Mouse (Mus musculus) hindbrain, postnatal 0 days (tissue): ENCODE data around the gene Fbxo47. TPM values are rescaled to one million over a fixed set of nuclear protein-coding genes. Genes with fewer than 3 reads are reported as not detected.

Experiments used
- ATAC-seq: fragments of 200-750 bp; cut with Nextera tagmentation; 2 replicates; pipeline ENCODE4 v1.8.0; 2017; ENCODE audit warnings: mild to moderate bottlenecking, moderate TSS enrichment, moderate library complexity
- DNase-seq: peaks from one replicate; pipeline ENCODE4 v3.0.0-alpha.2; 2015; ENCODE audit warnings: low spot score
- H3K27ac ChIP-seq: fragments of 300-500 bp; sonication (generic); 2 replicates; pipeline ENCODE4 v1.5.1; 2014; ENCODE audit warnings: mild to moderate bottlenecking
- H3K27me3 ChIP-seq: fragments of 300-500 bp; sonication (generic); 2 replicates; pipeline ENCODE4 v1.6.1; 2014; ENCODE audit warnings: low read length, mixed read lengths; ENCODE audit not compliant: insufficient read depth
- H3K36me3 ChIP-seq: fragments of 300-500 bp; sonication (generic); 2 replicates; pipeline ENCODE4 v1.6.1; 2014; ENCODE audit warnings: low read length, mixed read lengths; ENCODE audit not compliant: insufficient read depth
- H3K4me1 ChIP-seq: fragments of 300-500 bp; sonication (generic); 2 replicates; pipeline ENCODE4 v1.6.1; 2014; ENCODE audit warnings: antibody characterized with exemption, low read length, mixed read lengths; ENCODE audit not compliant: insufficient read depth
- H3K4me2 ChIP-seq: fragments of 300-500 bp; sonication (generic); 2 replicates; pipeline ENCODE4 v1.6.1; 2014; ENCODE audit warnings: low read depth, mild to moderate bottlenecking, low read length, moderate library complexity, mixed read lengths
- H3K4me3 ChIP-seq: fragments of 300-500 bp; sonication (generic); 2 replicates; pipeline ENCODE4 v1.5.1; 2014; ENCODE audit warnings: low read length
- H3K9ac ChIP-seq: fragments of 300-500 bp; sonication (generic); replicated peaks from 2 replicates; pipeline ENCODE4 v1.6.1; 2014; ENCODE audit warnings: mild to moderate bottlenecking, low read length, moderate library complexity, mixed read lengths
- H3K9me3 ChIP-seq: fragments of 300-500 bp; sonication (generic); 2 replicates; pipeline ENCODE4 v1.6.1; 2016; ENCODE audit warnings: low read length, mixed read lengths
- CTCF ChIP-seq: IDR thresholded peaks from 2 replicates; pipeline ENCODE4 v1.5.1; 2016; ENCODE audit warnings: antibody characterized with exemption, control low read depth, low read depth
- WGBS: fragments of 180-500 bp; shearing (Covaris S2); extraction: QIAGEN DNeasy Blood & Tissue Kit; methylation state at CpG from one replicate; pipeline ENCODE4 v1.1.7; 2014; 5-methylcytosine and 5-hydroxymethylcytosine counted together
- polyA plus RNA-seq: library from polyadenylated mRNA; unstranded; fragments of >200 nt; fragmentation: Nextera tagmentation; extraction: Ambion mirVana; gene quantifications from 2 replicates; pipeline ENCODE4 v1.2.1, GENCODE M21; 2015
- total RNA-seq: library from RNA; depleted of rRNA; stranded (reverse); fragments of >200 nt; gene quantifications from 2 replicates; pipeline ENCODE4 v1.2.3, GENCODE M21; 2014

The Fbxo47 gene
- total and polyA plus RNA-seq, 2 experiments from 2014 or later: 0.36 to 0.47 TPM

DNA sequence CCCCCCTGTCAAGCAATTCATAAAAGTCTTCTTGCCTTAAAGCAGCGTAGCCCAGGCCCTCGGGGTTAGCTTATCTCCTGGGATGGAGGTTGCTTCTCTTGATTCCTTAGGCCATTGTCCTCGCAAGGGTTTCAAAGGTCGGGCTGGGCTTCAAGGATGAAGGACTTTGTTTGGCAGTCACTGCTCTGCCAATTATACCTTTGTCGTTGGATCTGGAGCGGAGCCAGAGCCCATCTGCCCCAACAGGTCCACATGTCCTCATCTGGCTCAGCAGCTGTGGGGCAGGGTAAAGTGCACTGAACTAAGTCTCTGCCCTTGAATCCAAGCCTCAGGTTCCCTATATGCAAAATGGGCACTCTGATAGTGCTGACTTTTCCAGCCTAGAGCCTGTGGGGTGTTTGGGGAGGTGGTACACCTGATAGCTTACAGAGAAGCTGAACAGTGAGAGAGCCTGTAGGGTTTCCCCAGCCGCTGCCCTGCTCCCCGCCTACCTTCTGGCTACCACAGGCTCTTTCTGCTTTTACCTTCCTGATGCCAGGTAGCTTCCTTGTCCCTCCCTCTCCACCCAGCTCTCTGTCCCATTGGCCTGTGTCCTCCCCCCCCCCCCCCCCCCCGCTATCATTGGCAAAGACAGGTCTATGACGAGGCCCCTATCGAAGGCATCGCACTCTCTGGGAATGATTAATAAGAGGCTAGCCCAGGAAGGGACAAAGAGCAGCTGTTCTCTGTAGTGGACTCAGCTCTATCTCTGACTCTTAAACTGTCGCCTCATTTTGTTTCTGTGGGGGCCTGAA lies 72.2 kb downstream of the Fbxo47 start:
- WGBS: 27% methylated on average over 12 of the region's 13 CpGs
- no peak overlapping the region for H3K4me3 ChIP-seq
- no peaks in the 10 kb centered on the region for H3K27me3 ChIP-seq
- DNase-seq (peak; percentile 32), ATAC-seq (peak; percentile 30; the same call in 1 of the 2 replicates)
- TF ChIP-seq CTCF: no peak
- H3K27ac ChIP-seq: peak overlapping the region; percentile 86
- 0 out of 2 replicates have a peak overlapping the region, but pooled peaks have one; percentile 34 for H3K9ac ChIP-seq
- no peaks in the 10 kb centered on the region for H3K9me3 ChIP-seq
- H3K36me3 ChIP-seq: peaks cover 20% of the 10 kb centered on the region; the same call in 1 of the 2 replicates
- H3K4me1 ChIP-seq: peaks cover 50% of the 10 kb centered on the region
- peak overlapping the region; percentile 39 for H3K4me2 ChIP-seq

DNA sequence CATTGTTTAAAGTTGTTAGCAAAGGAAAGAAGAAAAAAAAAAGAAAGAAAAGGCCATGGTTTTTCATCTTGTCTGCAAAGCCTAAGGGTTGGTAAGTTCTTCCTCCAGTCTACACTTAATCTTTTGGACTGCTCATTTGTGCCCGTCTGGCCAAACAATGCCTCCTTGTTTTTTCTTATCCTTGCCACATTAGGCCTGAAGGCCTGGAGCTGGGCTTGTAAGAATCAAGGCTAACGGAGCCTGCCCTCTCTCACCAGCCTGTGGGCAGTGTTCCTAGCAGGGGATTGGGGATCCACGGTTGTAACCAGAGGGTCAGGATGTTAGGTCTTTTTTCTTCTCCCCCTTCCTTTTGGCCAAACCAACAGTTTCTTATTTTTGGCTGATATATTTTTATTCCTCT lies 73.0 kb downstream of the Fbxo47 start:
- peaks cover 58% of the 10 kb centered on the region for H3K4me1 ChIP-seq
- no peak for TF ChIP-seq CTCF
- ATAC-seq (no peak), DNase-seq (no peak)
- no peak overlapping the region for H3K4me2 ChIP-seq
- H3K27me3 ChIP-seq: no peaks in the 10 kb centered on the region
- peaks cover 14% of the 10 kb centered on the region; the same call in 1 of the 2 replicates for H3K36me3 ChIP-seq
- H3K9me3 ChIP-seq: no peaks in the 10 kb centered on the region
- H3K4me3 ChIP-seq: no peak overlapping the region
- WGBS: 19% methylated on average over 3 of the region's 3 CpGs
- peak overlapping the region; percentile 86; the same call in 1 of the 2 replicates for H3K27ac ChIP-seq
- H3K9ac ChIP-seq: no peak overlapping the region

DNA sequence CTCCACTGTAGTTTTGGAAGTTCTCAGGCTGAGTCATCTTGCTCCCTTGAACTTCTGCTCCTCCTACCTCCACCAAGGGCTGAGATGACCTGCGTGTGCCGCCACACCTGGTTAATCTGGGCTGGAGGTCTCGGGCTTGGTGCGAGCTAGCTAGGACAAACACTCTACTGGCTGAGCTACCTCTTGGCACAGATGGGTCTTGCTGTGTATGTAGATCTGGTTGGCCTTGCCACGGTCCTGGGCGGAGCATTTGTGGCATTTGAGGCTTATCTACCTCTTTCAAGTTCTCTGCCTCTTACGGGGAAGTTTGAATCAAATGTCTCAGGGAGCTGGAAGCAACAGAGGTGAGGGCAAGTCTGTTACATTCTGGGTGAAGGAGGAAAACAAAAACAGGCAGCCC lies 73.6 kb downstream of the Fbxo47 start:
- H3K4me3 ChIP-seq: no peak overlapping the region
- H3K36me3 ChIP-seq: peaks cover 8% of the 10 kb centered on the region; the same call in 1 of the 2 replicates
- ATAC-seq (no peak), DNase-seq (no peak)
- TF ChIP-seq CTCF: no peak
- H3K27ac ChIP-seq: no peak overlapping the region
- H3K4me2 ChIP-seq: no peak overlapping the region
- WGBS: 68% methylated on average over 7 of the region's 7 CpGs
- H3K27me3 ChIP-seq: no peaks in the 10 kb centered on the region
- no peaks in the 10 kb centered on the region for H3K9me3 ChIP-seq
- no peak overlapping the region for H3K9ac ChIP-seq
- H3K4me1 ChIP-seq: peaks cover 65% of the 10 kb centered on the region

DNA sequence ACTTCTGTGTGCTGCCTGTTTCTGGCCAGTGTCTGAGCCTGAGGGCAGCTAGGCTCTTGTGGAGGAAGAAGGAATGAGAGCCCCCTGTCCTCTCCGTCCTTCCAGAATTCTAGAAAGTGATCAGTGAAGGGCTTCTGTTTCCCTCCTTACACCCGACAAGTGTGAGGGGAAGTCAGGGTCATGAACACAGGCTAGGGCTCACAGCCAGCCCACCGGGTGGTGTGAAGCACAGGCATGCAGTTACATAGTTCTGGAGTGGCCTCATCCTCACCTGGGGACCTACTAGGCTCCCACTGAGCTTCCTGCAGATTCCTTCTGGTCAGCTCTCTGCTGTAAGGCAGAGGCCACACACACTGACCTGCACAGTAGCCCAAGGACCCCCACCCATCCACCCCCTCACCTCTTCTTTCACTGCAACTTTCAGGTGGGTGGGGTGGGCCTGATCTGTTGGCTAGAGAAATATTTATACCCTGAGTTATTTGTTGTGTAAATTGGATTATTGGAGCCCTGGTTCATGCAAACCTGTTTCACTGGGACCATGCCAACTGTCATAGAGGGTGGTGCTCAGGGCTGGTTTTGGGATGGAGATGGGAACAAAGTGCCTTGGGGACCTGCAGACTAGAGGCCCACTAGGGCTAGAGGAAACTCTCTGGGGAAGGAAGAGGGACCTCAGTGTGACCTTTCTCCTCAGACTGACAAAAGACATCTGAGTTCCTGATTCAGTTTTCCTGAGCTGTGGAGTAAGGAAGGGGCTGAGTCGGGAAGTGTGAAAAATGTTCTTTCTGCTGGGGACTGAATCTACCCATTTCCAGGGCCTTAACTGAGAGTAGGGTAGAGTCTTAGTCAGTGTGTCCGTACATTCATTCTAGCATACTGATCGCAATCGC lies 74.5 kb downstream of the Fbxo47 start:
- no peak overlapping the region for H3K4me3 ChIP-seq
- no peak overlapping the region for H3K9ac ChIP-seq
- ATAC-seq: no peak
- H3K4me1 ChIP-seq: peaks cover 72% of the 10 kb centered on the region
- H3K9me3 ChIP-seq: no peaks in the 10 kb centered on the region
- peaks cover 8% of the 10 kb centered on the region; the same call in 1 of the 2 replicates for H3K36me3 ChIP-seq
- no peak for TF ChIP-seq CTCF
- no peak overlapping the region for H3K4me2 ChIP-seq
- DNase-seq: no peak
- H3K27me3 ChIP-seq: no peaks in the 10 kb centered on the region
- peak overlapping the region; percentile 52; the same call in 1 of the 2 replicates for H3K27ac ChIP-seq
- 64% methylated on average over 7 of the region's 7 CpGs for WGBS

DNA sequence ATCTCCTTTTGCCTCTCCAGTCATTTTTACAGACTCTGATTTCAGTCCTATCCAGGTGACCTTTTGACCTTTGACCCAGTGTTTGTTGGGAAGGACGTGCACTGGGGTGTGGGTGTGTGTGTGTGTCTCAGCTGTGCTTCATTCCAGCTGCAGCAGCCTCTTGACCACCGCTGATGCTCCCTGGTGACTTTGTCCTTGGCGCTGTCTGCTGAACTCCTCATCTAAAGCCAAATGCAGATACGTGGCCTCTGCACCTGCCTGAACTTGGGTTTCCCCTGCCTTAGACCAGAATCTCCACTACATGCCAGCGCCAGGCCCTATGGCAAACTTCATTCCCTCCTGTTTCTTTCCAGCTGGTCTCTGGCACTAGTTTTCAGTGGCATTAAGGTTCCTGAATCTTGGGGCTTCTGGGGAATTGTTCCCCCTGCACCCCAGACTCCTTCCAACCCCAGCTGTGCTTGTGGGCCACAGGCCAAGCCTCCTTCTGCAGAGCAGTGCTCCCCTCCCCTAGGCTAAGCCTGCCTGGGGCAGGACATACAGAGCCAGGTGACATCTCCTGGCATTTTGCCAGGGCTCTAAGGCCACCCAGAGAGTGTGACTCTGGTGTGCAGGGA lies 75.2 kb downstream of the Fbxo47 start:
- Histone ChIP-seq H3K4me3 (no peak overlapping the region), H3K9ac (no peak overlapping the region), H3K27ac (peak overlapping the region; percentile 52; the same call in 1 of the 2 replicates), H3K4me1 (peaks cover 71% of the 10 kb centered on the region), H3K4me2 (no peak overlapping the region), H3K27me3 (no peaks in the 10 kb centered on the region), H3K9me3 (no peaks in the 10 kb centered on the region), H3K36me3 (peaks cover 8% of the 10 kb centered on the region; the same call in 1 of the 2 replicates)
- TF ChIP-seq CTCF: no peak
- DNase-seq (peak; percentile 55), ATAC-seq (no peak)
- WGBS: 28% methylated on average over 5 of the region's 5 CpGs

DNA sequence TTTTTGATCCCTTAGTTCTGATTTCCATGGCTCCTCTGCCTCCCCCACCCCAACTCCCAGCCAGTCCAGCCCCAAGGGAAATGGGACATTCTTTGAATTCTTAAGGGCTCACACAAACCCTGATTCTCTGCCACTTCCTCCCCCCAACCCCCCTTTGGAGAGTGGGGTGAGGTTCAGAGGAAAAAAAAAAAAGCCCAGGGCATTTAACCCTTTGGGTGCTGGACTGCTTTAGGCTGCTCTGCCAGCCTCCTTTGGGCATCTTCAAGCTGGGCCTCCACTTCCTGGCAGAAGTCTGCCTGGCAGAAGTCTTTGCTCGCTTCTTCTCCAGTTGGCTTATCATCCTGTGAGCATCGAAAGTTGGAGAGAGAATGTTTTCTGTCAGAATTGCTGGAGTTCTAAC lies 75.9 kb downstream of the Fbxo47 start:
- H3K27ac ChIP-seq: peak overlapping the region; percentile 52; the same call in 1 of the 2 replicates
- H3K9me3 ChIP-seq: no peaks in the 10 kb centered on the region
- ATAC-seq (no peak), DNase-seq (peak; percentile 45)
- H3K36me3 ChIP-seq: peaks cover 8% of the 10 kb centered on the region; the same call in 1 of the 2 replicates
- H3K9ac ChIP-seq: no peak overlapping the region
- H3K4me1 ChIP-seq: peaks cover 65% of the 10 kb centered on the region
- no peak overlapping the region for H3K4me2 ChIP-seq
- WGBS: 37% methylated on average over 2 of the region's 2 CpGs
- no peak overlapping the region for H3K4me3 ChIP-seq
- no peaks in the 10 kb centered on the region for H3K27me3 ChIP-seq
- TF ChIP-seq CTCF: no peak
